Mouse (Mus musculus) embryonic fibroblast, embryonic 13.5 days (primary cell): ENCODE data around the gene Slc35e4.

Source experiments
- CTCF ChIP-seq: IDR thresholded peaks from 2 replicates; pipeline ENCODE4 v1.5.1; 2011; ENCODE audit warnings: mild to moderate bottlenecking, control low read depth, low read length, moderate library complexity, borderline replicate concordance; ENCODE audit not compliant: insufficient read depth
- POLR2A ChIP-seq: IDR thresholded peaks from 2 replicates; pipeline ENCODE4 v1.6.1; 2011; ENCODE audit warnings: low read depth, mild to moderate bottlenecking, control low read depth, low read length, moderate library complexity

DNA sequence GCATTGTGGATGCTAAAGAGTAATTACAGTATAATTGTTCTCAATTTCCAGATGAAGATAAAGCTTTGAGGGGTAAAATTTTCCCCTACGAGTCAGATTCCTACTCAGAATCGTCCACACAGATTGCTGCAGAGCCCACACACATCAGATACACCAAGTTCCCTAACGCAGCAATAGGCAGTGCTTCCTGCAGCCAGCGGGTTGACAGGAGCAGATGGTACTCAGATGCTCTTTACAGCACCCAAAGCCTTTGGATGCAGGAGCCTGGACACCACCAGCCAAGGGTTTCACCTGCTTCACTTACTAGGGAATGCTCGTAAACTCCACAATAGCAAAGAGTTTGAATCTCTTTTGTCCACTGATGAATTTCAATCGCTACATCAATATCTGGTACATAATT lies 38.0 kb downstream of the Slc35e4 start:
- no peak for TF ChIP-seq CTCF
- no peak for TF ChIP-seq POLR2A
